Mouse (Mus musculus) spleen, adult 2 months (tissue): Measurements from ENCODE around the gene Plce1. TPM values are rescaled to one million over a fixed set of nuclear protein-coding genes. Genes with fewer than 3 reads are reported as not detected.
"Not testable (repeated sequence)": the region's sequence is repeated elsewhere in the genome, so short reads cannot be mapped to it uniquely, and the experiment has no call there.

ENCODE experiments used
- DNase-seq, 2 experiments: peaks; one replicate each; pipeline versions ENCODE4 v3.0.0 to v3.0.0-alpha.2; 2012 to 2021; ENCODE audit warnings: low spot score in 2 of 2, low read depth in 1 of 2
- H3K27ac ChIP-seq: fragments of 200-500 bp; 2 replicates; pipeline ENCODE4 v1.5.1; 2012; ENCODE audit warnings: low read length, inconsistent platforms; ENCODE audit not compliant: insufficient read depth
- H3K27me3 ChIP-seq: fragments of 200-500 bp; 2 replicates; pipeline ENCODE4 v1.6.1; 2012; ENCODE audit warnings: mild to moderate bottlenecking, moderate library complexity, low read length, inconsistent platforms; ENCODE audit not compliant: control insufficient read depth, insufficient read depth
- H3K36me3 ChIP-seq: fragments of 200-500 bp; 2 replicates; pipeline ENCODE4 v1.6.1; 2012; ENCODE audit warnings: mild to moderate bottlenecking, low read length, inconsistent platforms; ENCODE audit not compliant: control insufficient read depth, insufficient read depth
- H3K4me1 ChIP-seq: fragments of 200-500 bp; 2 replicates; pipeline ENCODE4 v1.6.1; 2011; ENCODE audit warnings: inconsistent platforms; ENCODE audit not compliant: control insufficient read depth, insufficient read depth, insufficient read length
- H3K4me3 ChIP-seq: fragments of 200-500 bp; 2 replicates; pipeline ENCODE4 v1.5.1; 2011; ENCODE audit warnings: mild to moderate bottlenecking, inconsistent platforms; ENCODE audit not compliant: insufficient read depth, insufficient read length; ENCODE audit errors: extremely low read depth
- CTCF ChIP-seq: fragments of 200-500 bp; IDR thresholded peaks from 2 replicates; pipeline ENCODE4 v1.5.1; 2011; ENCODE audit warnings: mild to moderate bottlenecking, inconsistent platforms; ENCODE audit not compliant: insufficient read depth, insufficient read length, insufficient replicate concordance; ENCODE audit errors: extremely low read depth
- POLR2A ChIP-seq: fragments of 200-500 bp; IDR thresholded peaks from 2 replicates; pipeline ENCODE4 v1.6.1; 2011; ENCODE audit warnings: low read depth, low read length, inconsistent platforms
- WGBS: fragments of 180-500 bp; shearing (Covaris S2); methylation state at CpG from one replicate; pipeline ENCODE4 v1.1.7; 2018; 5-methylcytosine and 5-hydroxymethylcytosine counted together
- polyA plus RNA-seq: library from polyadenylated mRNA; depleted of rRNA; stranded (reverse); fragments of >200 nt; gene quantifications from 2 replicates; pipeline ENCODE4 v1.2.3, GENCODE M21; 2012

The Plce1 gene
- polyA plus RNA-seq, 1 experiment: 1.7 TPM

DNA sequence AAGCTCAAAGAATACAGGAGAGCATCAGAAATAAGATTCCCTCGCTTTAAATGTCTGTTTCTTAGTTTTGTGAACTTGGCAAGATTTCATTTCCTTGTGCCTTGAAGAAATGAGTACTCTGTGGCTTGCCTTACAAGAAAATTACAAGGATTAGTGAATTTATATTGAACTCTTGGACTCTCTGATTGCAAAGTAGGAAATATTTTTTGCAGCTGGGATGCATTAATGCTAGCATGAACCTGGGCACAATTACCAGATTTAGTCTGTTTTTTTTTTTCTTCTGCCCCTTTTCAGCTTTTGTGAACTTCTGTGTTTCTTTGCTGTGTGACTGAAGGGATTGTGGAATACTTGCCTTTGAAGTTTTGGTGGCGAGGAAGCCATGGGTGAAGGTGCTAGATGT lies 72.6 kb downstream of the Plce1 start:
- H3K36me3 ChIP-seq: no peaks in the 10 kb centered on the region

DNA sequence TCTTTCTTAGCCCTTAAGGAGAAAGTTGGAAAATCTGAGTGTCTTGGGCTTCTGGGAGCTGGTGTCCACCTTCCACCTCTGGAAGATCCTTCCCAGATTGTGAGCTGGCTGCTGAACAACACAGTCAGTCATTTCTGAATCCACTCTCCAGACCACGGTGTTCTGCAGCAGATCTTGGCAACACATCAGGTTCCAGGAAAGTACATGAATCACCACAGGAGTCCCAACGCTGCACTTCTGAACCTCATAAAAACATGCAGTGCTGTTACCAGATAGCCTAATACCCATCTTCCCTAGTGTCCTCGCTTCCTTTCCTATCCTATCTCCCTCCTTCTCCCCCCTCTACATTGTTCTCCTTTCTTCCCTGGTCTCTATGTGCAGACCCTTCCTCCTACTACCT lies 74.5 kb downstream of the Plce1 start:
- Histone ChIP-seq H3K27me3 (no peaks in the 10 kb centered on the region), H3K27ac (no peak overlapping the region), H3K4me1 (no peaks in the 10 kb centered on the region), H3K36me3 (no peaks in the 10 kb centered on the region), H3K4me3 (no peak overlapping the region)
- TF ChIP-seq POLR2A: no peak
- TF ChIP-seq CTCF: no peak
- no peak for DNase-seq
- 80% methylated on average over 3 of the region's 3 CpGs for WGBS

More for the DNA sequence above, 72.6 kb downstream of the Plce1 start:
- H3K27me3 ChIP-seq: no peaks in the 10 kb centered on the region
- H3K27ac ChIP-seq: no peak overlapping the region
- no peaks in the 10 kb centered on the region for H3K4me1 ChIP-seq
- DNase-seq: no peak
- 73% methylated on average over 2 of the region's 2 CpGs for WGBS
- H3K4me3 ChIP-seq: no peak overlapping the region
- TF ChIP-seq POLR2A (no peak), CTCF (no peak)

- no peak for DNase-seq
- no peak overlapping the region for H3K27ac ChIP-seq
- H3K4me1 ChIP-seq: no peaks in the 10 kb centered on the region
- WGBS: 63% methylated on average over 1 of the region's 1 CpGs
- no peaks in the 10 kb centered on the region for H3K36me3 ChIP-seq
- no peaks in the 10 kb centered on the region for H3K27me3 ChIP-seq
- H3K4me3 ChIP-seq: no peak overlapping the region
- TF ChIP-seq POLR2A (no peak), CTCF (no peak)
Measured at GRCm38 (mm10) chr19:38558816-38559215, 77.9 kb downstream of the Plce1 start.

DNA sequence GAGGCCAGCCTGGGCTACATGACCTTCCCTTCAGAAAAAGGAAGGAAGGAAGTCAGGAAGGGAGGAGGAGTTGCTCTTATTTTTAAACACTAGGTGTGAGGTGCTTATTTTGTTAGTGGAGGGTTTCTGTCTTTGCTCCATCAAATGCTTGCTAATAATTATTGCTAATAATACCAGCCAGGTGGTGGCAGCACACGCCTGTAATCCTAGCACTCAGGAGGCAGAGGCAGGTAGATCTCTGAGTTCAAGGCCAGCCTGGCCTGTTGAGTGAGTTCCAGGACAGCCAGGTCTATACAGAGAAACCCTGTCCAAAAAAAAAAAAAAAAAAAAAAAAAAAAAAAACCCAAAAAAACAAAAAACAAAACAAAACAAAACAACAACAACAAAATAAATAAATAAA lies 81.0 kb downstream of the Plce1 start:
- not testable (repeated sequence) for H3K36me3 ChIP-seq, DNase-seq, H3K27ac ChIP-seq, H3K4me1 ChIP-seq, H3K27me3 ChIP-seq, H3K4me3 ChIP-seq
- WGBS: 81% methylated on average over 1 of the region's 1 CpGs

DNA sequence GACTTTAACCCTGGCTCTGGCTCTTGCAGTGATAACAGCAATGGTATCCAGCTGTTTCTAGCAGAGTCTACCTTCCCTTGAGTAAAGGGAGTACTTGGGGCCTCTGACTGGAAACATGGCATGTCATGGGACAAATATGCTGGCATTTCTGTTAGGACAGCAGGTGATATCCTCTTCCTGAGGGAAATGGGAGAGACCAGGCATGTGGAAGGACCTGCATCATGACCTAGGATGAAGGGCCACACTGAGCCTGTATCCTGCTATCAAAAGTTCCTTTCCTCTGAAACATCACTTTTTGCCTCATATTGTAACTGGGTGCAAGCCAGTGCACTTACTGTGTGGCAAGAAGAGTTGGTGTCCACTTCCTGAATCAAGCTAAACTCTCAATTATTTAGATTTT lies 85.2 kb downstream of the Plce1 start:
- TF ChIP-seq POLR2A (no peak), CTCF (no peak)
- H3K36me3 ChIP-seq: no peaks in the 10 kb centered on the region

DNA sequence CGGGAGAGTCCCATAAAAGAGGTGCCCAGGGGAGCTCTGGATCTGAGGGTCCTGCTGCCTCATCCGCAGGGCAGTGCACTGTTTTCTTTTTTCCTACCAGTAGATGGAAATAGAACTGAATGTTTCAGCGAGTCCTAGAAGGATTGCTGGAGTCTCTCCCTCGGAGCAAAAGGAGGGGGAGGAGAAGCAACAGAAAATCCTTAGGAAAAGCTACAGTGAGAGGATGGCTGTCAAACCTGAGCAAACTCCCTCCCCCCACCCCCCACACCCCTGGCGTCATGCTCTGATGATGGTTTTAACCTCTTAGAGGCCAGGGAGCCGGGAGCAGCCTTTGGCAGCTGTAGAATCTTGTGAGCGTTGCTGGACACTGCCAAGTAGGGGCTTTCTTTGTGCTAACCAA lies 85.8 kb downstream of the Plce1 start:
- H3K4me1 ChIP-seq: no peaks in the 10 kb centered on the region
- H3K4me3 ChIP-seq: no peak overlapping the region
- 49% methylated on average over 7 of the region's 7 CpGs for WGBS
- no peak for DNase-seq
- H3K27ac ChIP-seq: no peak overlapping the region
- TF ChIP-seq CTCF (no peak), POLR2A (no peak)
- no peaks in the 10 kb centered on the region for H3K36me3 ChIP-seq
- no peaks in the 10 kb centered on the region for H3K27me3 ChIP-seq

More for the DNA sequence above, 85.2 kb downstream of the Plce1 start:
- no peak for DNase-seq
- no peaks in the 10 kb centered on the region for H3K27me3 ChIP-seq
- no peak overlapping the region for H3K4me3 ChIP-seq
- no peaks in the 10 kb centered on the region for H3K4me1 ChIP-seq
- H3K27ac ChIP-seq: no peak overlapping the region

DNA sequence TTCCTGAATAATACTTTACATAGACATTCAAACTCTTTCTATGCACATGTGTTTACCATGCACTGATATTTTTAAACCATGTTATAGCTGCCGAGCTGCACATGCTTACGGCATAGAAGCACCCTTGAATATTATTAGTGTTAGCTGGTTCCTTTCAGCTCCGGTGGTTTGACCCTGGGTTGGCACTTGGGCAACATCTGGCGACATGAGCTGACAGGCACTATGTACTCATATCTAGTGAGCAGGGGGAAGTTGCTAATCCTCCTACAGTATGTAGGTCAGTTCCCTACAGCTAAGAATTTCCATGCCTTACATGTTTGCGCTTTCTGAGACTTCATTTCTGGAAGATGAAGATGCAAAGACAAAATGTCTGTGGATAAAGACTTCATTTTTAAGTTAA lies 86.4 kb downstream of the Plce1 start:
- Histone ChIP-seq H3K27ac (no peak overlapping the region), H3K4me3 (no peak overlapping the region), H3K36me3 (no peaks in the 10 kb centered on the region), H3K4me1 (no peaks in the 10 kb centered on the region), H3K27me3 (no peaks in the 10 kb centered on the region)
- WGBS: 61% methylated on average over 5 of the region's 5 CpGs
- no peak for DNase-seq
- TF ChIP-seq CTCF (no peak), POLR2A (no peak)
